Mouse (Mus musculus) lung, postnatal 36 days (tissue): ENCODE measurements at regions not wholly inside any gene's neighbourhood (a gene's known extent, or its start where the extent isn't known, plus 50 kb on each side); places are given as distances from the start of the nearest gene placed in this dataset.
"Not testable (repeated sequence)": the region's sequence is repeated elsewhere in the genome, so short reads cannot be mapped to it uniquely, and the experiment has no call there.

Experiments used
- DNase-seq: peaks from one replicate; pipeline ENCODE4 v3.0.0; 2022; ENCODE audit warnings: mixed read lengths

GRCm38 (mm10) chr2:92664939-92665338 is 65.4 kb downstream of the Chst1 start:
- DNase-seq, result no peak

- DNase-seq, result peak; percentile 49
Observed at GRCm38 (mm10) chr2:92667192-92667591, 67.7 kb downstream of the Chst1 start.

DNA sequence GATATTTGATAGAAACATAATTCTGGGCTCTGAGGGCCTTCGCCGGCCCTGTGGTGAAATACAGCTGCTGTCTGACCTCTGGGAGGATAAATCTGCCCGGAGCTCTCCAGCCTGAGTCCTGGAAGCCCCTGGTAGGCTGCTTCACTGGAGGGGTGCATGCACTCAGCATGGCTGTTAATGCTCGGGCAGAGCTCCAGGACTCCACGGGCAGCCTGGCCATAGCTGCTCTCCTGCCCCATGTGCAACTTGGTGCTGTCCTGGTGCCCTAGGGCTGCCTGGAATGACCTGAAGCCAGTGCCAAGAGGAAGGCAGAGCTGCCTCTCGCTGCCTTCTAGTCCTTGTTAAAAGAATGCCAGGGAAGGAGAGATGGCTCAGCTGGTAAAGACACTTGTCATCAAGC is 68.2 kb downstream of the Chst1 start:
- no peak for DNase-seq

GRCm38 (mm10) chr2:92669431-92670081 is 70.0 kb downstream of the Chst1 start:
- DNase-seq, result not testable (repeated sequence)

DNA sequence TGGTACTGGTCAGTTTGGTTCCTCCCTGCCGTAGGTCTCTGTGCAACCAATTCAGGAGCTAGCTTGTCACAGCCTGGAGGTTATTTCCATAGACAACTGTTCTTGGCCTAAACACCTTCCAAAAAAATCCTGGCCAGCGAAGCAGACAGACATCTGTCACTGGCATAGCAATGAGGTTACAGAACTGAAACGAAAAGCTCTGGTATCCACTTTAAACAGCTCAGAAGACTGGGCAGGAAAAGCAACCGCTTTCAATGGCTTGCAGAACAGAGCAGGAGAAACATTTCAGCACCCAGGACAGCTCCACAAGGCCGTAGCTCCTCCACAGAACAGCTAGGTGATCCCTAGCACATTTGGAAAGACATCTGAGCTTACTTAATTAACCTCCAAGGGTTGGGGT is 72.1 kb downstream of the Chst1 start:
- peak; percentile 61 for DNase-seq

DNA sequence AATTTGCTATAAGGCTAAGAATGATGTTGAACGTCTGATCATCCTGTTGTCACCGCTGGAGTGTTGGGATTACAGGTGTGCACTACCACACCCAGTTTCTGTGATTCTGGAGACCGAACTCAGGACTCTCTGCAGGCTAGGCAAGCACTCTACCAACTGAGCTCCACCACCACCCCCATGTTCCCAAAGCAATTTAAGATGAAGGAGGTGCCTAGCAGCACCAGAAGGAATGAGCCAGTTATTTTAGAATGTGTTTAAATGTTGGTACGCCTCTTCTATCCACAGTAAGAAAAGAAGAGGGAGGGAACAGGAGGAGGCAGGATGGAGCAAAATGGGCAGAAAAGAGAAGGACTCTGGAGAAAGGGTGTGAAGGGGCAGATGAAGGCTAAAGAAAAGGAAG is 72.6 kb downstream of the Chst1 start:
- DNase-seq, result no peak

DNA sequence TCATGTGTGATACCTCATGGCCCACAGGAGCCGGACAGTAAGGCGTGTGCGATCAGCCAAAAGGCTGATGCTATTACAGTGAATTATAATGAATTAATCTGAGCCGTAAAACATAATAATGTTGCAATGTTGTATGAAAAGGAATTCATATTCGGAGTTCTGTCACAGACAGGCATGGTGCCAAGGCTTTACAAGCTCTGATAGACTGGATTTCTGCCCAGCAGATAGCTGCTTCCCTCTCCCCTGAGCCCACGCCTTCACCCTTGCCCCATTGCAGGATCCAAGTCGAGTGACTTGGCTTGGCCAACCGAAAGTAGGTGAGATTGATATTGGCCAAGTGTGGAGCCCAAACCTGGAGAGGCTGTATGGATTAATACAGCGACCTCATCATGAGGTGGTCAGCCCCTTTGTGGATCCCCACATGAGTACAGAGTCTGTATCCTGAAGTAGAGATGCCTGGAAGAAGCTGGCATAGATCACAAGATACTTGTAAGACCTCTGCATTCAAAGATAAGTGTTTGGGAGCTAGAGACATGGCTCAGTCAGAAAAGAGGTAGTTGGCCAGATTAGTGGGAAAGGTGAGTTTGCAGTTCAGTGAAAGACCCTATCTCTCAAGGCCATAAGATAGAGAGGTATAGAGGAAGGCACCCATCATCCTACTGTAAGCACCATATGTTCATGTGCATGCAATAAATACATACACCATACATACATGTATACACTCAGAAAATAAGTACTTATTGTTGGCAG is 73.7 kb downstream of the Chst1 start:
- no peak for DNase-seq

DNA sequence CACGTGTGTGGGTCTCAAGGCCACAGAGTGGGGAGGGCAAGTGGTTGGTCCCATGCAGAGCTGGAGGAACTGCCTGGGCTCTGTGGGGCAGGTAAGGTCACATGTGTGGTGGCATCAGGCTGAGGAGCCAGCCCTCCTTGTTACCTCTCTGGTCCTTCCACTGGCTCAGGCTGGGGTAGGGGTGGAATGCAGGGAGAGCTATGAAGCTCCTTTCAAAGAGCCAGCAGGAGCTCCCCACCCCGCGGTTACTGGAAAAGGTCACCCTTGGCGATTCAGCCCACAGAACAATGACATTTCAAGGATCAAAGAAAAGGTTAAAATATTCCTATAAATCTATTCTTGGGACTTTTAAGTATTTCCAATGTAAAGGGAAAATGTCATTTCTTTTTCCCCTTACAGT is 74.4 kb downstream of the Chst1 start:
- DNase-seq, result no peak

GRCm38 (mm10) chr2:92675247-92675646 is 75.7 kb downstream of the Chst1 start:
- DNase-seq, result no peak

GRCm38 (mm10) chr2:92678276-92678930 is 78.9 kb downstream of the Chst1 start:
- peak; percentile 38 for DNase-seq

DNA sequence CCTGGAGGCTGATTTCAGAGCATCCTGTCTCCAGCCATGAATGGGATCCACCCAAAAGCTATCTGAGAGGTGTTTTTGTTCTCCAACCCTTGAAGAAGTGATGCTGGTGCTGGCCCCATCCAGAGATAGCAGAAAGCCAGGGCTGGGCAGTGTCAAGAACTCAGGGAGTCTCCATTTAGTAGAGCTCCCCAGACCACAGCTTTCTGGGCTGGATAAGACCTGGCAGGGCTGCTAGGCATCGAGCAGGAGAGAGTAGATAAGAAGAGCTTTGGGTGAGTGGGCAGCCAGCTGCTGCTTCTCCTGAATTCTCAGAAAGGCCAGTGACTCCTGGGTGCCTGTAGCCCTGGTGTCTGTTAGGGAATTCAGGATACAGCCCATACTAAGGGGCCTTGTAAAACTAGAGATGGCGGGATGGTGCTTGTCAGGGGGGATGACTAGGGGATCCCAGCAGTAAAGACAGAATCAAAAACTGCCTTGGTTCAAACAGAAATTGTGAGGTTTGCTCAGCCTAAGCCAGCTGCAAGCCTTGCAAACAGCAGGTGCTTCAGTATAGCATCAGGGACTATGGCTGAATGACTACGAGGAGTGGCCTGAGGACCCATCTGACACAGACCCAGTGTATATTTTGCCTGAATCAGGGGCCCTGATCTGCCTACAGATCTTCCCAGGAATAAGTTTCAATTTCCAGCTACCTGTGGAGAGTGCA is 79.6 kb downstream of the Chst1 start:
- no peak for DNase-seq

- no peak for DNase-seq
Observed at GRCm38 (mm10) chr2:92682256-92682655, 82.7 kb downstream of the Chst1 start.

DNA sequence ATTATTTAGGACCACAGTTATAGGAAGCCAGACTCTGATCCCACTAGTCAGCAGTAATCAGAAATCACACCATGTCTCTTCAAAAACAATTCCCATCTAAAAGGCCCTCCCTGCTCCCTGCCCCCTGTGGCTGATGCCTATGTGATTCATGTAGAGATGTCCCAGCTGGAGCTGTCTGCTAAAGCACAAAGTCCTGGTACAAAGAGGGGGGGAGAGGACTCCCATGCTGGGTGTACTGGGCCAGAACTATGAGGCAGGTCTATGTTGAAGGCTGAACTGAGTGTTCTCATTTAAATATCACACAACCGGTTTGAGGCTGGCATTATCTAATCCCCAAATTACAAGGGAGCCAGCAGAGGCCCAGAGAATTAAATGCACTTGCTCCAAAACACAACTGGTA is 88.2 kb downstream of the Chst1 start:
- DNase-seq, result peak; percentile 26

DNA sequence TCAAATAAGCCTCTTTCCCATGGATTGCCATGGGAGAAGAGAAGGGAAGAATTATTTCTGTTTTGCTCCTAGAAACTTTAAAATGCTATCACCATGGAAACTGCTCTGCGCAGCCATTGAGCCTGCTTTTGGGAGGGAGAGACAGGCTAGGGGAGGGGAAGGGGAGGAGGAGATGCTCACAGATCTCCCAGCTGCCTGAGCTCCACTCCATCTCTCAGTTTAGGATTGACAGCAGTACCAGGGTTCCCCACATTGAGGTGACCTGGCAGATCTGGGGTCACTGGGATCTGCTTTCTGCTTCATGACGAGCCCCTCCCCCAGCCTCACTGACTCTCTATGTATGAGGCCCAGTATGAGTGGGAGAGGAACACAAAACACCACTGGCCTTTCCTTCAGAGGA is 89.7 kb downstream of the Chst1 start:
- no peak for DNase-seq

- peak; percentile 4 for DNase-seq
Observed at GRCm38 (mm10) chr2:92690304-92690703, 90.8 kb downstream of the Chst1 start.

- no peak for DNase-seq
Observed at GRCm38 (mm10) chr2:92691438-92691837, 91.9 kb downstream of the Chst1 start.

- DNase-seq, result peak; percentile 39
Observed at GRCm38 (mm10) chr2:92692623-92693022, 93.1 kb downstream of the Chst1 start.

DNA sequence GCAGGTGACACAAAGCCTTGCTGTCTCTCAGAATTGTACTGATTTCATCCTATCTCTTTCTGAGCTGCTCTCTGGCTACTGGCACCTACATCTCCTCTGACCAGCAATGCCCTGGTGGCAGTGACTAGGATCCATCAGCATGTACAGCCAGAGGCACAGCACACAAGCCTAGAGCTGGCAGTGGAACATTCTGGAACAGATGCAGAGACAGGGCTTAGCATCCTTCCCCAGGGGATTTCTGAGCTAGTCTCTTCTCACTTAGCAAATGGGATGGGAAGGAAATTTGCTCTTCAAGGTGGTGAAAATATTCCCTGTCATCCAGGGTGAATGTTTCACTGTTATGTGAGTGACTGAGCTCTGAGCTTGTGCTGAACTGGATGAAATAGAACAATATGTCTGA is 93.5 kb downstream of the Chst1 start:
- DNase-seq, result no peak

- no peak for DNase-seq
Observed at GRCm38 (mm10) chr2:92694797-92695196, 95.3 kb downstream of the Chst1 start.

GRCm38 (mm10) chr2:92695869-92696268 is 96.4 kb downstream of the Chst1 start:
- DNase-seq, result no peak

GRCm38 (mm10) chr2:92697721-92698120 is 98.2 kb downstream of the Chst1 start:
- no peak for DNase-seq

DNA sequence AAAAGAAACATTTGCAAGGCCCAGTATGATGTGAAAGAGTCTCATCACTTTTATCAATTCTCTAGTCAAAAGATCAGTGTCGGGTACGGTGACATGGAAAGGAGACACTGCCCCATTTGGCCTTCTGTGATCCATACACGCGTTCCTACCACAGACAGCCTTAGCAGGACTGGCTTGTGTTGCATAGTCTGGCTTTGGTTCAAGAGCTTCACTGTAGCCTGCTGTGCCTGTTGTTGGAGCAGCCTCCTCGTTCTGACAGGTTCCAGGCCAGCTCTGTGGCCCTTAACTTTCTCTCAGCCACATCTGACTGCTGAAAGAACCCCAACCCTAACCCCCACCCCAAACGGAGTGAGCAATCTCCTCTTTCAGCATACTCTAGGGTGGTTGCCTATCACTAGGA is 99.9 kb downstream of the Chst1 start:
- no peak for DNase-seq

DNA sequence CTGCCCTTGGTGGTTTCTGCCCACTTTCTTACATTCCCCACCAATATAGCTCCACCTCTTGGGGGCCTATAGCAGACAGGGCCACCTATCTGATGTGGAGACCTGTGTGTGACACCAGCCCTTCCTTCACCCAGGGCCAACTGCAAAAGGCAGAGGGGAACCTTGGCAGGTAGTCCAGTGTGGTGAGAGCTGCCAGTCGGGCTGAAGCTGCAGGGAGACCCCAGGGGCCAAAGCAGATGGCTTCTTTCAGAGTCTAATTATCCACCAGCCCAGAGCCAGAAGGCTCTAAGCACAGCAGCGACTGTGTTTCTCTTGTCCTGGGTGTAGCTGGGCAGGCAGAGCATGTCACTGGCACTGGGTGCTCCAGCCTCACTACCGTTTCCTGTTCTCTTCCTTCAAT is 104.5 kb downstream of the Chst1 start:
- DNase-seq, result no peak

DNA sequence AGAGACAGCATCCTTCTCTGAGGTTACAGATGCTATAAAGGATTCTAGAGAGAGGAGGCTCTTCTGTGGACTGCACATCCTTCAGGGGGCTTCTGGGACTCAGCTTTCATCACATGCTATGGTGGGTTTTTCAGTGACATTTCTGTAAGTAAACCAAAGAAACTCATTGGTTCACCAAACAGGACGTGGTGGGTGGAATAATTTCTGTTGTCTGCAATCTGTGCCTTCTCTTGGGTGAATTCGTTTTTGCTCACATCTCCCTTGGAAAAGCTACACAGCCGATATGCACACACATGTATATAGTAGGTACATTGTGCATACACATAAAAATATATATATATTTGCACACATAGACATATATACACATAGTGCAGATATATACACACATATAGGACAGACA is 110.2 kb downstream of the Chst1 start:
- no peak for DNase-seq
